Mouse (Mus musculus) frontal cortex, postnatal 25 days (tissue): Measurements from ENCODE around the gene Vopp1.

ENCODE experiments used
- DNase-seq, 2 experiments: peaks; one replicate each; pipeline ENCODE4 v3.0.0; 2022; ENCODE audit warnings: low spot score in 2 of 2

The Vopp1 gene

GRCm38 (mm10) chr6:57702743-57703499 lies 122.0 kb downstream of the Vopp1 start:
- peak; percentile 94 to 96 for DNase-seq

- DNase-seq = peak; percentile 24 to 36
Measured at GRCm38 (mm10) chr6:57702376-57702742, 122.6 kb downstream of the Vopp1 start, which contains the start of gene Lancl2. Gene Lancl2 (plus strand): TSS chr6:57702540.

DNA sequence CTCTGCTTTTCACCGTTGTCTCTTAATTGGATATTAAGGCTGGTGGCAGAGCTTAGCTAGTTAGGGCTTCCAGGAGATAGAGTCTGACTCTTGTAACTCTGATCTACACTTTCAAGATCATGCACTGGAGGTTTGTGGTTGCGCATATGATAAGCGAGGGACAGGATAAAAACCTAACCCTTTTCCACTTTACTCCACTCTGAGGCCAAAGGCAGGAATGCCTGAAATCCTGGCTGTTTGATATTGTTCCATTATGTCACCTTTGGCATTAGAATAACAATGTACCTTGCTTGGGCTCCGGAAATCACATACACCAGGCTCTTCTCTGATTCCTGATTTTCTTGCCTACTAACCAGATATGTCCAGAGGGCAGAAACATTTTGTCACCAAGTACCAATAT lies 123.3 kb downstream of the Vopp1 start:
- no peak for DNase-seq

DNA sequence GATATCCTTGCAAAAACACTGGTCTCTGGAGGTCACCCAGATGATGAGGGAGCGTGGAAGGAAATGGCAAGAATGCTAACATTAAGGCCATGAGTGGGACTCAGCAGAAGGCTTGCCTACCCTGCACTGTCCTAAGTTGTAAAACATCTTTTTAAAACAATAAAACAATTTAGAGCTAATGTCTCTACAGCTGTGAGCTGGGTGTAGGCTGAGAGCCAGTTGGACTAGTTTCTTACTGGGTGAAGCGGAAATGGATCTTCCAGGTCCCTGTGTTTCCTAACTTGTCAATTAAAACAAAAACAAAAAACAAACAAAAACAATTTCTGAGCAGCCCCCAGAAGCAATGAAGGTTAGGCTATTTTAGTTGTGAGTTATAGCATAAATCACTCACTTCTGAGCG lies 131.8 kb downstream of the Vopp1 start:
- no peak for DNase-seq

DNA sequence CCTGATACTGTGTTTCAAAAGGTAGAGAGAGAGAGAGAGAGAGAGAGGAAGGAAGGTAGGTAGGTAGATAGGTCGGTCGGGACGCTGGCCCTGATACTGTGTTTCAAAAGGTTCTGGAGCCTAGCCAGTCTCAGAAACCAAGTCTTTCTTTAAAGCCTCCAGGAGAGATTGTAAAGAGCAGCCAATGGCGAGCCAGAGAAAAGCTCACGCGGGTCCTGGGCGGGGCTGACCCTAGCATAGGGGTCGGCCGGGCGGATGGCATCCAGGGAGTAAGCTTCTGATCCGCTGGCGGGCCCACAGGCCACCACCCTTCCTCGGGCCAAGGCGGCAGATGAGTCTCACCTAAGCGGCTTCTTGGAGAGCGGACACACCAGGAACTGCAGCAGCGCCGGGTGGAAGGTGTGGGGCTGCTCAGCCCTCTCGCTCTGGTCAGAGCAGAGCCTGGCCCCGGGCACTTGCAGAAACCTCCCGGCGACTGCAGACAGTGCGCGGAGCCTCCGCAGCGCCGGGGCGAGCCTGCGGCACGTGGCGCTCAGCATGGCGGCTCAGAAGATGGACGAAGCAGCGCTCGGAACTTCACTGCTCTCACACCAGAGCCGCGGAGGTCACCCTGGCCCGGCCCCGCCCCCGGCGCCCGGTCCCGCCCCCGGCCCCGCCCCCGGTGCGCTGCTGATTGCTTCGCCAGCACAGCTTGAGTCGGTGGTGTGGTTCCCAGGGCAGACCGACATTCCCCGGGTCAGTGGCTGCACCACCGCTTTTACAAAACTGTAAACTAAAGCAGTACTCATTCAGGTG lies 133.3 kb downstream of the Vopp1 start, which contains the start of gene Pyurf:
Gene Pyurf, minus strand, starts transcription at position 612 of the 795 bp plus-strand sequence.
- DNase-seq = peak; percentile 76 to 77

DNA sequence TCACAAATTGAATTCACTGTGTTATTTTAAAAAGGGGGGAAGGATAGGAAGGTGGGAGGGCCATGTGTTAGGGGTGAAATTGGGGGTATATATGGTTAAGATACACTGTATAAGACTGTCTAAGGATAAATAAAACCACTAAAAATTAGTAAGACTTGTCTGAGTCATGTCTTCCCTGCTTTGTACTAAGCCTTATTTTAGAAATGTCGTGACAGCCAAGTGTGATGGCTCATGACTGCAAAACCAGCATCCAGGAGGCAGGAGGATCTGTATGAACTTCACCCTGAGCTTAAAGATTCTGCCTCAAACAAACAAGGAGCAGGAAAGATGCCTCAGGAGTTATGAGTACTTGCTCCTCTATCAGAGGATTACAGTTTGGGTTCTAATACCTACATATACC lies 140.8 kb downstream of the Vopp1 start:
- DNase-seq = no peak
